Mouse (Mus musculus) heart, adult 2 months (tissue): Measurements from ENCODE around the gene Naxe.

Experiments used
- CTCF ChIP-seq: fragments of 200-600 bp; IDR thresholded peaks from 2 replicates; pipeline ENCODE4 v1.8.1; 2022; ENCODE audit warnings: antibody characterized with exemption, mild to moderate bottlenecking, moderate library complexity
- EP300 ChIP-seq: fragments of 200-500 bp; IDR thresholded peaks from 2 replicates; pipeline ENCODE4 v1.6.1; 2011; ENCODE audit warnings: low read depth, low read length, control low read depth; ENCODE audit not compliant: insufficient read depth
- POLR2A ChIP-seq: fragments of 200-500 bp; IDR thresholded peaks from 2 replicates; pipeline ENCODE4 v1.6.1; 2011; ENCODE audit warnings: mild to moderate bottlenecking, low read depth, low read length, control low read depth; ENCODE audit not compliant: insufficient read depth

- TF ChIP-seq CTCF (no peak), EP300 (no peak), POLR2A (no peak)
Observed at GRCm38 (mm10) chr3:88073631-88074030, 15.3 kb upstream of the Naxe start.
